Mouse (Mus musculus): ENCODE data around the gene Sept4.

Gene Sept4

GRCm38 (mm10) chr11:87568255-87568953, at the start of gene Sept4:
TSS of gene Sept4 (plus strand) at chr11:87568903.
- DNase-seq, result no peak

GRCm38 (mm10) chr11:87519260-87519659, 49.4 kb upstream of the Sept4 start:
- DNase-seq, result peak; percentile 12

GRCm38 (mm10) chr11:87523466-87523865, 45.2 kb upstream of the Sept4 start:
- no peak for DNase-seq

GRCm38 (mm10) chr11:87523967-87524366, 44.7 kb upstream of the Sept4 start:
- DNase-seq, result no peak

GRCm38 (mm10) chr11:87524780-87525179, 43.9 kb upstream of the Sept4 start:
- no peak for DNase-seq

- no peak for DNase-seq
These were observed 41.3 kb upstream of the Sept4 start for GRCm38 (mm10) chr11:87527364-87527763.

- no peak for DNase-seq
These were observed 40.7 kb upstream of the Sept4 start for GRCm38 (mm10) chr11:87527990-87528389.

GRCm38 (mm10) chr11:87531695-87532094, 37.0 kb upstream of the Sept4 start:
- no peak for DNase-seq

- no peak for DNase-seq
These were observed 26.4 kb upstream of the Sept4 start for GRCm38 (mm10) chr11:87542285-87542684.

- DNase-seq, result peak; percentile 16
These were observed 25.8 kb upstream of the Sept4 start for GRCm38 (mm10) chr11:87542906-87543305.

GRCm38 (mm10) chr11:87553342-87553741, 15.4 kb upstream of the Sept4 start:
- no peak for DNase-seq

- DNase-seq, result no peak
These were observed 14.3 kb upstream of the Sept4 start for GRCm38 (mm10) chr11:87554386-87554785.

GRCm38 (mm10) chr11:87555106-87555703, 13.5 kb upstream of the Sept4 start:
- DNase-seq, result no peak

- DNase-seq, result no peak
These were observed 7.5 kb upstream of the Sept4 start for GRCm38 (mm10) chr11:87561208-87561607.

GRCm38 (mm10) chr11:87566501-87566900, 2.2 kb upstream of the Sept4 start, which contains the start of gene Gm11492:
TSS of gene Gm11492 (plus strand) at chr11:87566653.
- DNase-seq, result no peak

GRCm38 (mm10) chr11:87570743-87571142, 2.0 kb downstream of the Sept4 start:
- no peak for DNase-seq

GRCm38 (mm10) chr11:87571361-87571950, 2.8 kb downstream of the Sept4 start:
- DNase-seq, result no peak

- DNase-seq, result no peak
These were observed 5.0 kb downstream of the Sept4 start for GRCm38 (mm10) chr11:87573751-87574150.

- DNase-seq, result no peak
These were observed 5.9 kb downstream of the Sept4 start for GRCm38 (mm10) chr11:87574520-87575180.

GRCm38 (mm10) chr11:87577601-87578248, 9.0 kb downstream of the Sept4 start:
- peak; percentile 43 for DNase-seq

GRCm38 (mm10) chr11:87578249-87578962, 9.7 kb downstream of the Sept4 start:
- peak; percentile 82 for DNase-seq

GRCm38 (mm10) chr11:87578963-87579601, 10.4 kb downstream of the Sept4 start:
- peak; percentile 56 for DNase-seq

Data from cerebellum, adult 11 months (tissue).